Mouse (Mus musculus): ENCODE measurements around the gene Creld1.

Gene Creld1

DNA sequence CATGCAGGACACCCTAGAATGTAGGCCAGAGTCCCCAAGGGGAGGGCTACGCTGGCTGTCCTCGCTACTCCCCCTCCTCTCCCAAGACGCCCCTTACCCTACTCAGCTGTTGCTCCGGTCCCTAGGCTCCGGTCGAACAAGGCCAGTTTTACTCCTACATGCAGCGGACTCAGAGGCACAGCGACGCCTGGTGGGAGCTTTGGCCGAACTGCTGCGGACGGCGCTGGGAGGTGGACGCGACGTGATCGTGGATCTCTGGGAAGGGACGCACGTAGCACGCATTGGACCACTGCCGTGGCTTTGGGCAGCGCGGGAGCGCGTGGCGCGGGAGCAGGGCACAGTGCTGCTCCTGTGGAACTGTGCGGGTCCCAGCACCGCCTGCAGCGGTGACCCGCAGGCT is 13.7 kb upstream of the Creld1 start:
- DNase-seq (ENCODE audit: low read depth, low spot score): no peak

DNA sequence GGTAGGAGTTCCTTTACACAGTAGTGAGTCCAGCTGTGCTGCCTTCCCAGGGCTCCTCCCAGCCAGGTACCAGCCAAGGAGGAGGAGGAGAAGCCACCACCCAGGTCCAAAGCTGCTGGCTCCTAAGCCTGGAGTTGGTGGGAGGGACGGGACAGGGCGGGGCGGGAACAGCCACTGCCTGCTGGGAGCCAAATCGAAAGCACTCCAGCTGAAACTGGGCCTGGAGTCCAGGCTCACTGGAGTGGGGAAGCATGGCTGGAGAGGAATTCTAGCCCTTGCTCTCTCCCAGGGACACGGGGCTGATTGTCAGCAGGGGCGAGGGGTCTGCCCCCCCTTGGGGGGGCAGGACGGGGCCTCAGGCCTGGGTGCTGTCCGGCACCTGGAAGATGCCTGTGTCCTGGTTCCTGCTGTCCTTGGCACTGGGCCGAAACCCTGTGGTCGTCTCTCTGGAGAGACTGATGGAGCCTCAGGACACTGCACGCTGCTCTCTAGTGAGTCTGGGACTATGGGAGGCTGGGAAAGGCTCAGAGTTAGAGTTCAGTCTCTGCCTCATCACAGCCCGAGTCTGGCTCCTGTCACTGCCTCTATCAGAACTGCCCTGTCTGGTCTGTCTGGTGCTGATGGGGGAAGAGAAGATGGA is 11.7 kb upstream of the Creld1 start, which contains the start of gene Il17rc:
Gene Il17rc, plus strand, starts transcription at position 131 of the 640 bp plus-strand sequence.
- DNase-seq (ENCODE audit: low read depth, low spot score): no peak

- DNase-seq (ENCODE audit: low read depth, low spot score): no peak
Measured at GRCm38 (mm10) chr6:113472061-113472460, 11.0 kb upstream of the Creld1 start.

GRCm38 (mm10) chr6:113473246-113473645 is 9.9 kb upstream of the Creld1 start:
- DNase-seq (ENCODE audit: low read depth, low spot score): no peak

GRCm38 (mm10) chr6:113473715-113474114 is 9.4 kb upstream of the Creld1 start:
- DNase-seq (ENCODE audit: low read depth, low spot score): no peak

- no peak for DNase-seq (ENCODE audit: low read depth, low spot score)
Measured at GRCm38 (mm10) chr6:113477353-113477752, 5.7 kb upstream of the Creld1 start.

GRCm38 (mm10) chr6:113478906-113479305 is 4.2 kb upstream of the Creld1 start:
- DNase-seq (ENCODE audit: low read depth, low spot score): no peak

GRCm38 (mm10) chr6:113480555-113481373 is 2.3 kb upstream of the Creld1 start:
- DNase-seq (ENCODE audit: low read depth, low spot score): no peak

DNA sequence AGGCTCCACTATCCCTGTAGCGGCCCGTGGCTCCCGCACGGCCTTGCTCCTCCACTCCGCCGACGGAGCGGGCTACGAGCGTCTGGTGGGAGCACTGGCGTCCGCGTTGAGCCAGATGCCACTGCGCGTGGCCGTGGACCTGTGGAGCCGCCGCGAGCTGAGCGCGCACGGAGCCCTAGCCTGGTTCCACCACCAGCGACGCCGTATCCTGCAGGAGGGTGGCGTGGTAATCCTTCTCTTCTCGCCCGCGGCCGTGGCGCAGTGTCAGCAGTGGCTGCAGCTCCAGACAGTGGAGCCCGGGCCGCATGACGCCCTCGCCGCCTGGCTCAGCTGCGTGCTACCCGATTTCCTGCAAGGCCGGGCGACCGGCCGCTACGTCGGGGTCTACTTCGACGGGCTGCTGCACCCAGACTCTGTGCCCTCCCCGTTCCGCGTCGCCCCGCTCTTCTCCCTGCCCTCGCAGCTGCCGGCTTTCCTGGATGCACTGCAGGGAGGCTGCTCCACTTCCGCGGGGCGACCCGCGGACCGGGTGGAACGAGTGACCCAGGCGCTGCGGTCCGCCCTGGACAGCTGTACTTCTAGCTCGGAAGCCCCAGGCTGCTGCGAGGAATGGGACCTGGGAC is 509 bp upstream of the Creld1 start:
- no peak for DNase-seq (ENCODE audit: low read depth, low spot score)

DNA sequence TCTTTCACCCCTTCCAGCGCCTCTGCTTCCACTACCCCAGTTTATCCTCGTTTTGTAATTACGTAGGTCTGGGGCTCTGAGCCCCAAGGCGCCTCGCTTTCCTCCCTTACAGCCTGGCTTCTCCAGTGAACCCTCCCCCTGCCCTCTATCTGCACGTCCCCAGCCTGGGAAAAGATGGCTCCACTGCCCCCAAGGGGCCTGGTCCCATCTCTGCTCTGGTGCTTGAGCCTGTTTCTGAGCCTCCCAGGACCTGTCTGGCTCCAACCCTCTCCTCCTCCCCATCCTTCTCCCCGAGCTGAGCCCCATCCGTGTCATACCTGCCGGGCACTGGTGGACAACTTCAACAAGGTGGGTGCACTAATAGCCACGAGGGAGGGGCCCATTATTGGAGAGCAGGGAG is 632 bp downstream of the Creld1 start:
- DNase-seq (ENCODE audit: low read depth, low spot score): no peak

GRCm38 (mm10) chr6:113487125-113487576 is 4.1 kb downstream of the Creld1 start:
- DNase-seq (ENCODE audit: low read depth, low spot score): no peak

- DNase-seq (ENCODE audit: low read depth, low spot score): no peak
Measured at GRCm38 (mm10) chr6:113489410-113489809, 6.3 kb downstream of the Creld1 start.

DNA sequence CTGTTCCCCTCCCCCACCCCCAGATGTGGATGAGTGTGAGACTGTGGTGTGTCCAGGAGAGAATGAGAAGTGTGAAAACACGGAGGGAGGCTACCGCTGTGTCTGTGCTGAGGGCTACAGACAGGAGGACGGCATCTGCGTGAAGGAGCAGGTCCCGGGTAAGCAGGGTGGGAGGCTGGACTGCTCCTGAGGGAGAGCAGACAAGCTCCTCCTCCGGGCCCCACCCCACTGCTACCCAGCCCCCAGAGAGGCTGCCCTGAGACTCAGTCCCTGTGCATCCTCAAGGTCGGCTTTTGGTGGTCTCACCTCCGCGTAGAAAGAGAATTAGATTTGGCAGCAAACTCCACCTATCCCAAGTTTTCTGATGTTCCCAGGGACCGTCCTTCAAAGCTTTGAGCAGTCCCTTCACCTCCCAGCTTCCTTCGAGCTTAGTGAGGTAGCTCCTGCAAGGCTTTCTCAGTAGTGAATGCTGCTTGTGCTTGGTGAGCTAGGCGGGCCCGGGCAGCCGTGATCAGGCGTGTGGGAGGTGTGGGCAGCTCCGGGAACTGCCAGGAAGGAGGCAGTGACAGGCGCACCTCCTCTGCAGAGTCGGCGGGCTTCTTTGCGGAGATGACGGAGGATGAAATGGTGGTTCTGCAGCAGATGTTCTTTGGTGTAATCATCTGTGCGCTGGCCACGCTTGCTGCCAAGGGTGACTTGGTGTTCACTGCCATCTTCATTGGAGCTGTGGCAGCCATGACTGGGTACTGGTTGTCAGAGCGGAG is 9.2 kb downstream of the Creld1 start:
- no peak for DNase-seq (ENCODE audit: low read depth, low spot score)

GRCm38 (mm10) chr6:113494258-113494788 is 11.2 kb downstream of the Creld1 start:
- DNase-seq (ENCODE audit: low read depth, low spot score): no peak

- DNase-seq (ENCODE audit: low read depth, low spot score): no peak
Measured at GRCm38 (mm10) chr6:113495071-113495675, 12.1 kb downstream of the Creld1 start.

GRCm38 (mm10) chr6:113499346-113499745 is 16.2 kb downstream of the Creld1 start:
- no peak for DNase-seq (ENCODE audit: low read depth, low spot score)

GRCm38 (mm10) chr6:113501388-113502084 is 18.4 kb downstream of the Creld1 start, which contains the start of gene Prrt3:
Gene Prrt3 (minus strand): TSS chr6:113501931.
- DNase-seq (ENCODE audit: low read depth, low spot score): no peak

DNA sequence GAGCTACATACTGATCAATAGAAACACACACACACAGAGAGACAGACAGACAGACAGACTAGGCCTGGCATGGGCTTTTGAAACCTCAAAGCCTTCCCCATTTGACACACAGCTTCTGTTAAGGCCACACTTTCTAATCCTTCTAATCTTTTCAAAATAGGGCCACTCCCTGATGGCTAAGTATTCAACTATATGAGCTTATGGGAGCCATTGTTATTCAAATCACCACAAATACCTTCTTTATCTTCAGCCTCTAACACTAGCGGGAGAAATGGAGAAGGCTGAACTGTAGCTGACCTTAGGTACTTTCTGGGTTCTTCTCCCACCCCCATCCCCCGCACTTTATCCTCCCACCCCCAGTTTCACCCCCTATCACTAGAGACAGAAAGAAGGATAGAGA is 19.7 kb downstream of the Creld1 start:
- DNase-seq (ENCODE audit: low read depth, low spot score): no peak

GRCm38 (mm10) chr6:113505689-113506088 is 22.6 kb downstream of the Creld1 start:
- no peak for DNase-seq (ENCODE audit: low read depth, low spot score)

DNA sequence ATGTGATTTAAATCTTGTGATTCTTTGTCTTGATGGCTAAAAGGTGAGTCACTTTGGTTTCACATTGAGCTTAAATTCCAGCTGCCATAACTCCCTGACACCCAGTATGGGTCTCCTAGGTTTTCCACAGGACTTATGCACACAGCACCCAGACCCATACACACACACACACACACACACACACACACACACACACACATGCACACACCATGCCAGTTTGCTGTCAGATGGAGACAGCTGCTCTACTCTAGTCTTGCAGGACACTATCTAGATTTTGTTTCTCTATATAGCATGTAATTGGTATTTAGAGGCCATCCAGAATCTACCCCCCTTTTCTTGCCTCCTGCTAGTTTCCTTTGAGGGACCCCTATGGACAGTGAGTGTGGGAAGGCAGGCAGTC is 24.0 kb downstream of the Creld1 start:
- DNase-seq (ENCODE audit: low read depth, low spot score): no peak

Data from brain, embryonic 18.5 days (tissue).